Mouse (Mus musculus) limb, embryonic 10.5 days (tissue): Measurements from ENCODE around the gene Scimp. TPM values are rescaled to one million over a fixed set of nuclear protein-coding genes. Genes with fewer than 3 reads are reported as not detected.
"Not testable (repeated sequence)": the region's sequence is repeated elsewhere in the genome, so short reads cannot be mapped to it uniquely, and the experiment has no call there.

Experiments
- DNase-seq: peaks from one replicate; pipeline ENCODE4 v3.0.0-alpha.2; 2017; ENCODE audit warnings: low spot score
- H3K27ac ChIP-seq: fragments of 300-500 bp; sonication (generic); 2 replicates; pipeline ENCODE4 v1.5.1; 2016; ENCODE audit warnings: mild to moderate bottlenecking
- H3K27me3 ChIP-seq: fragments of 300-500 bp; sonication (generic); 2 replicates; pipeline ENCODE4 v1.6.1; 2016; ENCODE audit warnings: low read depth, mild to moderate bottlenecking; ENCODE audit not compliant: poor library complexity, severe bottlenecking
- H3K36me3 ChIP-seq: fragments of 300-500 bp; sonication (generic); 2 replicates; pipeline ENCODE4 v1.6.1; 2016; ENCODE audit warnings: mild to moderate bottlenecking, moderate library complexity
- H3K4me1 ChIP-seq: fragments of 300-500 bp; sonication (generic); 2 replicates; pipeline ENCODE4 v1.6.1; 2016
- H3K4me3 ChIP-seq: fragments of 300-500 bp; sonication (generic); 2 replicates; pipeline ENCODE4 v1.5.1; 2016; ENCODE audit warnings: mild to moderate bottlenecking, moderate library complexity
- H3K9me3 ChIP-seq: fragments of 300-500 bp; sonication (generic); replicated peaks from 2 replicates; pipeline ENCODE4 v1.6.1; 2016; ENCODE audit warnings: mild to moderate bottlenecking
- WGBS: fragments of 180-500 bp; shearing (Covaris S2); methylation state at CpG from one replicate; pipeline ENCODE4 v1.1.7; 2016; 5-methylcytosine and 5-hydroxymethylcytosine counted together
- polyA plus RNA-seq: library from polyadenylated mRNA; unstranded; fragments of >200 nt; fragmentation: Nextera tagmentation; extraction: Ambion mirVana; gene quantifications from 2 replicates; pipeline ENCODE4 v1.2.1, GENCODE M21; 2016

Scimp gene
- polyA plus RNA-seq, 1 experiment from 2014 or later = 0.18 TPM

DNA sequence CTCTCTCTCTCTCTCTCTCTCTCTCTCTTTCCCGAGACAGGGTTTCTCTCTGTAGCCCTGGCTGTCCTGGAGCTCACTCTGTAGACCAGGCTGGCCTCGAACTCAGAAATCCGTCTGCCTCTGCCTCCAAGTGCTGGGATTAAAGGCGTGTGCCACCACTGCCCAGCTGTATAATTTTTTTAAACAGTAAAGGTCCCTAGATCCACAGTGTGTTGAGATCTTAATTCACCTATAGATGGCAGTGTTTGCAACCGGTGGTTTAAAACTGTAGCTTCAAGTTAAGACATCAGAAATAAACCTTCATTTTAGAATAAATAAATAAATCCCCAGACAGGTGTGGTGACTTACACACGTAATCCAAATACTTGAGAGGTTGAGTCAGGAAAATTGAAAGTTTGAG lies 34.3 kb downstream of the Scimp start:
- not testable (repeated sequence) for H3K27me3 ChIP-seq, H3K36me3 ChIP-seq, DNase-seq, H3K4me1 ChIP-seq, H3K27ac ChIP-seq, H3K4me3 ChIP-seq, H3K9me3 ChIP-seq
- WGBS = 29% methylated on average over 6 of the region's 6 CpGs

GRCm38 (mm10) chr11:70777634-70778033 lies 34.8 kb downstream of the Scimp start:
- Histone ChIP-seq H3K4me3 (no peak overlapping the region), H3K4me1 (peaks cover 6% of the 10 kb centered on the region; the same call in 1 of the 2 replicates), H3K27me3 (no peaks in the 10 kb centered on the region), H3K36me3 (peaks cover 6% of the 10 kb centered on the region; the same call in 1 of the 2 replicates), H3K27ac (no peak overlapping the region), H3K9me3 (no peaks in the 10 kb centered on the region)
- 70% methylated on average over 6 of the region's 6 CpGs for WGBS
- no peak for DNase-seq

- Histone ChIP-seq H3K27ac (no peak overlapping the region), H3K4me1 (peaks cover 6% of the 10 kb centered on the region; the same call in 1 of the 2 replicates), H3K36me3 (peaks cover 12% of the 10 kb centered on the region), H3K4me3 (no peak overlapping the region), H3K9me3 (no peaks in the 10 kb centered on the region), H3K27me3 (no peaks in the 10 kb centered on the region)
- WGBS = 29% methylated on average over 17 of the region's 17 CpGs
- peak; percentile 81 for DNase-seq
Observed at GRCm38 (mm10) chr11:70776830-70777571, 35.4 kb downstream of the Scimp start.

DNA sequence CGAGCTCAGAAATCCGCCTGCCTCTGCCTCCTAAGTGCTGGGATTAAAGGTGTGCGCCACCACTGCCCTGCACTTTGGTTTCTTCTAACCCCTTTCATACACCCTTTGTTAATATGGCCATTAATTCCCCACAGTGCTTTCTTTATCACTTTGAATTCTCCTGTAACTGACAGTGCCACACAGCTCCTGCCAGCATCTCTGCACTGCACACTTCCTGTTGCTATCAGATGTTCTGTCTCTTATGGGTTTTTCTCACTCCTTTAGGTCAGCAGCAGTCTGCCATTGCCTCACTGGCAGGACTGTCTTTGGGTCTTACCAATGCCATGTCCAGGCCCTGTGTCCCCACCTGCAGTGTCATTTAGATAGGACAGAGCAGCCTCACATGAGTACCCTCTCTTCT lies 41.6 kb downstream of the Scimp start:
- Histone ChIP-seq H3K4me1 (peaks cover 3% of the 10 kb centered on the region; the same call in 1 of the 2 replicates), H3K27me3 (no peaks in the 10 kb centered on the region), H3K9me3 (no peaks in the 10 kb centered on the region), H3K36me3 (peaks cover 29% of the 10 kb centered on the region), H3K4me3 (no peak overlapping the region), H3K27ac (no peak overlapping the region)
- no peak for DNase-seq
- WGBS = 91% methylated on average over 3 of the region's 3 CpGs

DNA sequence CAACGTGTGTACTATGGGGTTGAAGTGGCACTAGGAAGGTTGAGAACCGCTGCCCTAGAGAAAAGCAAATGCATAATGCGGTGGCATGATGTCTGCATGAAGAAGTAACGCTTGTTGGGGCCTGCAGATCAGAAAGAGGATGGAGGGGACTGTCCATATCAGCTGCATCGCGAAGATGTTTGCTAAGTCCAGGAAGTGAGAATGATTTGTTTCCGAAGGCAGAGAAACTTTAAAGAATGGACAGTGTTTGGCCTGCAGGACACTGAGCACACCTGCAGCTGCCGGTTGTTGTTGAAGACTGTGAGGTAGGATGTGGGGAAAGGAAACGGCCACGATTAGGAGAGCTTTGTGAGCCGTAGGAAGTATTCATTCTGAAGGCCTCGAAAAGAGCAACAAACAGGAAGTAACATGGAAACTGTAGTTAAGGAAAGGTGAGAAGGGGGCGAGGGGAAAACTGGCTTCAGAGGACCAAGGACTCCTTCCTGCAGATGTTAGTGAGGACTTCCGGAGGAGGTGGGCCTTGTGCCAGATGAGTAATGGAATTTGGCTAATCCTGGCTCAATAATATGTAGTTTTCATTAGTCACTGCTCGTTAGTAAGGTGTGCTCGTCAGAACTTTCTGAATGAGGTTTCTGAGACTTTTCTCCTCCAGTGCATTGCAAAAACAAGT lies 46.5 kb downstream of the Scimp start:
- no peaks in the 10 kb centered on the region for H3K27me3 ChIP-seq
- H3K4me3 ChIP-seq = no peak overlapping the region
- H3K9me3 ChIP-seq = no peaks in the 10 kb centered on the region
- no peak overlapping the region for H3K27ac ChIP-seq
- WGBS = 83% methylated on average over 16 of the region's 16 CpGs
- no peak for DNase-seq
- 0 out of 2 replicates have a peak, but pooled peaks cover 6% of the 10 kb centered on the region for H3K36me3 ChIP-seq
- peaks cover 21% of the 10 kb centered on the region for H3K4me1 ChIP-seq

- H3K27ac ChIP-seq = peak within 1 kb of the TSS; percentile 90
- H3K27me3 ChIP-seq = no peaks in the 10 kb centered on the region
- no peaks in the 10 kb centered on the region for H3K9me3 ChIP-seq
- DNase-seq = peak; percentile 80
- H3K36me3 ChIP-seq = 0 out of 2 replicates have a peak, but pooled peaks cover 5% of the 10 kb centered on the region
- under 1% methylated on average over 78 of the region's 78 CpGs for WGBS
- H3K4me1 ChIP-seq = peaks cover 21% of the 10 kb centered on the region
- H3K4me3 ChIP-seq = peak within 1 kb of the TSS; percentile 93
Observed at GRCm38 (mm10) chr11:70763936-70764808, 48.2 kb downstream of the Scimp start, which contains the start of gene Zfp3. TSS of gene Zfp3 (plus strand) at chr11:70764209.

DNA sequence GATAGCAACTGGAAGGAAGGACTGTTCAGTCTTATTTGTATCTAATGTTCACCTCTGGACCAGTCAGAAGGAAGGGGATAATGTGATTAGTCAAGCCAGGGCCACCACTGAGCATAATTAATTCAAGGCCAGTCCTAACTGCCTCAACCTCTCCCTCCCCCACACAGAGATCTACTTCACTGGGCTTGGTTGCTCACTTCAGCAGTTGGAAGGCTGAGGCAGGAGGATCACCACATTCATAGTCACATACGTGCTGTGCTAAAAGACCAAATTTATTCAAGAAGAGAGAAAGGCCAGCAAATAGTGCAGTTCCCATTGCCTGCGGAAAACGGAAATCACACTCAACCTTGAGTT lies 48.8 kb downstream of the Scimp start:
- WGBS = 43% methylated on average over 3 of the region's 3 CpGs
- peaks cover 21% of the 10 kb centered on the region for H3K4me1 ChIP-seq
- H3K4me3 ChIP-seq = peak overlapping the region; percentile 93
- peak overlapping the region; percentile 90; the same call in 1 of the 2 replicates for H3K27ac ChIP-seq
- 0 out of 2 replicates have a peak, but pooled peaks cover 5% of the 10 kb centered on the region for H3K36me3 ChIP-seq
- H3K27me3 ChIP-seq = no peaks in the 10 kb centered on the region
- no peaks in the 10 kb centered on the region for H3K9me3 ChIP-seq
- no peak for DNase-seq

DNA sequence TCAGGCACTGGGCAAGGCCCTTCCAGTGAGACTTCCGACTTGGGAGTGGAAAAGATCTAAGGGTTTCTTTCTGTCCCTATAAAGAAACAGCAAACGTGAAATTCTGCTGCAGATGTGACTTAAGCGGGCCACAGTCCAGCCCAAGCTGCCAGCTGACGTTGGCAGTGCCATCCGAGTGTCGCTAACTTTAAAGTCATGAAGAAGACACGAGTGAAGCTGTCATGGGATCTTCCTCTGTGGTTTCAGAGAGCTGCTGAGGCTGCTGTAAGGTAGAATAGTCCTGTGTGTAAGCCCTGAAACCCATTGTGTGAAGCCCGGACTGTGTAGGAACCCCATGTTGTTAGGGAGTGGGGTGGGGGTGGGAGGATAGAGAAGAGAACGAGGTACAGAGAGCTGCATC lies 49.7 kb downstream of the Scimp start:
- WGBS = 89% methylated on average over 9 of the region's 9 CpGs
- H3K27me3 ChIP-seq = no peaks in the 10 kb centered on the region
- H3K9me3 ChIP-seq = no peaks in the 10 kb centered on the region
- H3K27ac ChIP-seq = no peak overlapping the region
- no peak overlapping the region for H3K4me3 ChIP-seq
- DNase-seq = no peak
- 0 out of 2 replicates have a peak, but pooled peaks cover 2% of the 10 kb centered on the region for H3K36me3 ChIP-seq
- peaks cover 21% of the 10 kb centered on the region for H3K4me1 ChIP-seq

- H3K4me1 ChIP-seq = peaks cover 15% of the 10 kb centered on the region
- H3K4me3 ChIP-seq, H3K36me3 ChIP-seq, H3K27ac ChIP-seq, H3K27me3 ChIP-seq, H3K9me3 ChIP-seq, DNase-seq: not testable (repeated sequence)
- WGBS = 80% methylated on average over 3 of the region's 3 CpGs
Observed at GRCm38 (mm10) chr11:70760446-70760845, 51.9 kb downstream of the Scimp start.

GRCm38 (mm10) chr11:70755645-70756044 lies 56.7 kb downstream of the Scimp start:
- H3K36me3 ChIP-seq = no peaks in the 10 kb centered on the region
- no peaks in the 10 kb centered on the region for H3K9me3 ChIP-seq
- H3K27ac ChIP-seq = no peak overlapping the region
- DNase-seq = peak; percentile 88
- H3K4me3 ChIP-seq = no peak overlapping the region
- H3K4me1 ChIP-seq = no peaks in the 10 kb centered on the region
- WGBS = 12% methylated on average over 7 of the region's 7 CpGs
- no peaks in the 10 kb centered on the region for H3K27me3 ChIP-seq

DNA sequence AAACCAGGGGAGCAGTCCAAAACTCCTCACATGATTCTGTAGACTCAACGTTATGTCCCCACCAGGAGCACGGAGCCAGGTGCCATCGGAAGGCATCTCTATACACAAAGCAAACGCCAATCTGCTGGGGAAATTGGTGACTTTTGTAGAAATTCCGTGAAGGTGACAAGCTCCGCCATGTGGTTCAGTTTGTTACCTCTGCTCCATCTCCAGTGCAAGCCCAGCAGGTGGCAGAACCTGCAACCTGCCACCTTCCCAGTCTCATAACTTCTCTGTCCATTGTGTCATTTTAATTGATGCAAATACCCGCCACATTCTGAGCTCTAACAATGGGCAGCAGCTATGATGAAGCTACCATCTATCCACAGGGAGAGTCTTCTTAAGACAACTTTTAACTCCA lies 57.4 kb downstream of the Scimp start:
- H3K9me3 ChIP-seq = no peaks in the 10 kb centered on the region
- H3K4me1 ChIP-seq = no peaks in the 10 kb centered on the region
- no peak for DNase-seq
- no peak overlapping the region for H3K4me3 ChIP-seq
- WGBS = 61% methylated on average over 7 of the region's 7 CpGs
- H3K27ac ChIP-seq = no peak overlapping the region
- H3K27me3 ChIP-seq = no peaks in the 10 kb centered on the region
- H3K36me3 ChIP-seq = no peaks in the 10 kb centered on the region

GRCm38 (mm10) chr11:70754476-70754875 lies 57.9 kb downstream of the Scimp start:
- Histone ChIP-seq H3K27ac (no peak overlapping the region), H3K9me3 (no peaks in the 10 kb centered on the region), H3K4me3 (no peak overlapping the region), H3K27me3 (no peaks in the 10 kb centered on the region), H3K36me3 (no peaks in the 10 kb centered on the region), H3K4me1 (no peaks in the 10 kb centered on the region)
- WGBS = 80% methylated on average over 4 of the region's 4 CpGs
- no peak for DNase-seq
